ENCODE assay signal across 9 mouse cellular contexts in the genomic region with DNA sequence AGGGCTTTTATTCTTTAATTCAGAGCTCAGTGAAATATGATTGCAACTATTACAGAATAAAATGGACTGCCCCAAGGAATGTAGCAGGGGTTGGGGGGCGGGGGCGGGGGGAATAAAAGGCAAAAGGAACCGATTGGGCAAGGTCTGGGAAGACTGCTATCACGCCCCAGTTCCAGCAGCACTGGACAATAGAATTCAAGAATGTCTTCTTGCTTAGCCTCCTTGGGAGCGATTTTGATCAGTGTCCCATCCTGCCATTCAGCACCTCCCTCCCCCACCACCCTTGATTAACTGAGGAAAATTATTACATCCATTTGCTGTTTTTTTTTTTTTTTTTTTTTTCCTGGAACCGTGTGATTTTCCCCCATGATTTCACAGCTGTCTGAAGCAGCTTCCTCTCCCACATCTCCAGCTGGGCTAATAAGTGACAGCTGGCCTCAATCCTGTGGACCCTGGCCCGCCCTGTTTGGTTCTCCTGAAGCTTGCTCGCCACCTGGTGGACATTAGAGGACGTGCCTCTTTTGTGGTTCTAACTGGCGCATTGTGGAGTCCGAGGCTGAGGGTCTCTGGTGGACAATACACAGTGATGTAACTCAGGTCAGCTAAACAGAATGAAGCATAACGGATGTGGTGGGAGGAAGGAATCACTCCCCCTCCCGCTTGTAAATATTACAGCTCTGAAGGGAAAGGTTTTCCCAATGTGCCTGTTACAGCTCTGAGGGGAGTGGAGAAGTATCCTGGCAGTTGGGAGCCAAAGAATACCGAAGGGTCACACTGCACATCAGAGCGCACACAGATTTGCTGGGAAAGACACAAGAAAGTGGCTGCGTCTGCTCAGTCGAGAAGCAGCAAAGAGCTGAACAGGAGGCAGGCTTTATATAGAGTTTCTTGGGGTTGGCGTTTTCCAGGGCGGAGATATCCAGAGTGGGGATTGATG. TPM values are rescaled to one million over a fixed set of nuclear protein-coding genes. Genes with fewer than 3 reads are reported as not detected.
DNase-seq lines count a peak whose midpoint lies in the region; ATAC-seq and TF ChIP-seq lines count a peak whose summit lies in the region.
"Had no signal": no experiment of that assay in that cellular context is flagged by ENCODE, and none has a peak within 500 bp of the region (broad histone marks: within the 10 kb centered on the region; RNA-seq: fewer than 3 reads in every experiment).

No protein-coding gene starts in this region.

- 33% methylated on average over 19 of the region's 19 CpGs for WGBS in hindbrain, postnatal 0 days

- TF ChIP-seq CTCF in hindbrain, postnatal 0 days (IDR thresholded peaks at IDR 0.05; ENCODE audit: low read depth): peak; percentile 98

- H3K36me3 ChIP-seq in hindbrain, postnatal 0 days (ENCODE audit: insufficient read depth, low read length): no peaks in the 10 kb centered on the region

- no peaks in the 10 kb centered on the region for H3K4me1 ChIP-seq in hindbrain, postnatal 0 days (ENCODE audit: insufficient read depth, low read length)

- no peak overlapping the region for H3K27ac ChIP-seq in hindbrain, postnatal 0 days
- H3K27ac ChIP-seq: macrophage had no signal

- no peaks in the 10 kb centered on the region for H3K27me3 ChIP-seq in hindbrain, postnatal 0 days (ENCODE audit: insufficient read depth, low read length)

- peak; percentile 71 for DNase-seq in adipocyte (ENCODE audit: low spot score)
- DNase-seq in cerebellum, postnatal 4 days (ENCODE audit: low spot score in 2 of 2): peak; percentile 71 to 85
- DNase-seq in gastrocnemius, adult 8-10 months (ENCODE audit: low spot score in 2 of 2): peak; percentile 40 to 52
- peak; percentile 94 for DNase-seq in hindbrain, postnatal 0 days (ENCODE audit: low spot score)
- peak; percentile 23 to 24 for DNase-seq in left cerebral cortex, adult 8-10 months (ENCODE audit: low spot score in 2 of 2)
- DNase-seq in right cerebral cortex, postnatal 14 days: peak; percentile 77
- peak; percentile 68 for DNase-seq in yolk sac, embryonic 10.5 days (ENCODE audit: low spot score)

- H3K9ac ChIP-seq in hindbrain, postnatal 0 days (replicated peaks; ENCODE audit: low read length): no peak overlapping the region

- no peaks in the 10 kb centered on the region for H3K9me3 ChIP-seq in hindbrain, postnatal 0 days (ENCODE audit: low read length)

- H3K4me2 ChIP-seq in hindbrain, postnatal 0 days (ENCODE audit: low read depth, low read length): 0 out of 2 replicates have a peak overlapping the region, but pooled peaks have one; percentile 33

- ATAC-seq in hindbrain, postnatal 0 days: peak; percentile 97
- ATAC-seq in megakaryocyte progenitor cell, adult 5-6 weeks (replicated peaks; ENCODE audit: poor library complexity): peak; percentile 89

- H3K4me3 ChIP-seq in hindbrain, postnatal 0 days (ENCODE audit: low read length): no peak overlapping the region

RNA-seq across cellular contexts. Expression of gene Mep1a, which starts 42.1 kb away (rescaled TPM):
- total RNA-seq in gastrocnemius, adult 8-10 months (2022): not detected
- total RNA-seq in hindbrain, postnatal 0 days (2014; rRNA removed): 0.43 TPM in 1 of 2 replicates, not detected in the other
- 0.13 and 0.15 TPM in 2 replicates for polyA plus RNA-seq in hindbrain, postnatal 0 days (2015; fragmentation: Nextera tagmentation; extraction: Ambion mirVana)
- total RNA-seq in left cerebral cortex, adult 8-10 months (2022): not detected
- not detected in 2 replicates for total RNA-seq in megakaryocyte progenitor cell, adult 5-6 weeks (2015)
- total RNA-seq in megakaryocyte progenitor cell, adult 5-6 weeks (2017): not detected in 2 replicates
- polyA plus RNA-seq: macrophage had no signal

Comparison
In these comparisons a context has a peak if more than half of its experiments do, and no peak if none do; other contexts are left out.
1. DNase-seq: peak in every context shown above with its lines; median percentile 94 in hindbrain, postnatal 0 days; 78 in cerebellum, postnatal 4 days; 77 in right cerebral cortex, postnatal 14 days; 71 in adipocyte; 68 in yolk sac, embryonic 10.5 days; 46 in gastrocnemius, adult 8-10 months; 24 in left cerebral cortex, adult 8-10 months.